Mouse (Mus musculus) embryonic facial prominence, embryonic 11.5 days (tissue): ENCODE data around the gene Rxfp3. TPM values are rescaled to one million over a fixed set of nuclear protein-coding genes. Genes with fewer than 3 reads are reported as not detected.
"Not testable (repeated sequence)": the region's sequence is repeated elsewhere in the genome, so short reads cannot be mapped to it uniquely, and the experiment has no call there.

Experiments
- ATAC-seq: fragments of 200-750 bp; cut with Nextera tagmentation; replicated peaks from 2 replicates; pipeline ENCODE4 v1.8.0; 2017; ENCODE audit warnings: low read depth; ENCODE audit not compliant: insufficient number of reproducible peaks, low FRiP score, low TSS enrichment
- DNase-seq: peaks from one replicate; pipeline ENCODE4 v3.0.0-alpha.2; 2015; ENCODE audit warnings: low spot score
- H3K27ac ChIP-seq: fragments of 300-500 bp; sonication (generic); replicated peaks from 2 replicates; pipeline ENCODE4 v1.5.1; 2014; ENCODE audit warnings: mild to moderate bottlenecking, low read depth, low read length, control low read depth
- H3K27me3 ChIP-seq: fragments of 300-500 bp; sonication (generic); 2 replicates; pipeline ENCODE4 v1.6.1; 2014; ENCODE audit warnings: mild to moderate bottlenecking, low read length, moderate library complexity, mixed read lengths; ENCODE audit not compliant: control insufficient read depth, insufficient read depth
- H3K36me3 ChIP-seq: fragments of 300-500 bp; sonication (generic); replicated peaks from 2 replicates; pipeline ENCODE4 v1.6.1; 2014; ENCODE audit warnings: low read depth, mild to moderate bottlenecking, low read length, moderate library complexity, mixed read lengths; ENCODE audit not compliant: control insufficient read depth, insufficient read depth
- H3K4me1 ChIP-seq: fragments of 300-500 bp; sonication (generic); 2 replicates; pipeline ENCODE4 v1.6.1; 2014; ENCODE audit warnings: low read length, mixed read lengths; ENCODE audit not compliant: control insufficient read depth, insufficient read depth
- H3K4me2 ChIP-seq: fragments of 300-500 bp; sonication (generic); 2 replicates; pipeline ENCODE4 v1.6.1; 2014; ENCODE audit warnings: low read depth, mild to moderate bottlenecking, control low read depth, low read length, moderate library complexity
- H3K4me3 ChIP-seq: fragments of 300-500 bp; sonication (generic); 2 replicates; pipeline ENCODE4 v1.5.1; 2014; ENCODE audit warnings: low read depth, low read length, control low read depth
- H3K9ac ChIP-seq: fragments of 300-500 bp; sonication (generic); replicated peaks from 2 replicates; pipeline ENCODE4 v1.6.1; 2014; ENCODE audit warnings: mild to moderate bottlenecking, control low read depth, low read length
- H3K9me3 ChIP-seq: fragments of 300-500 bp; sonication (generic); replicated peaks from 2 replicates; pipeline ENCODE4 v1.6.1; 2016; ENCODE audit warnings: mild to moderate bottlenecking, low read length, inconsistent platforms, mixed read lengths; ENCODE audit not compliant: control insufficient read depth
- WGBS: fragments of 180-500 bp; shearing (Covaris S2); extraction: QIAGEN DNeasy Blood & Tissue Kit; methylation state at CpG from one replicate; pipeline ENCODE4 v1.1.7; 2014; 5-methylcytosine and 5-hydroxymethylcytosine counted together
- polyA plus RNA-seq: library from polyadenylated mRNA; unstranded; fragments of >200 nt; fragmentation: Nextera tagmentation; extraction: Ambion mirVana; gene quantifications from 2 replicates; pipeline ENCODE4 v1.2.1, GENCODE M21; 2014

Gene Rxfp3
- polyA plus RNA-seq, 1 experiment from 2014 or later, result 1.3 TPM

DNA sequence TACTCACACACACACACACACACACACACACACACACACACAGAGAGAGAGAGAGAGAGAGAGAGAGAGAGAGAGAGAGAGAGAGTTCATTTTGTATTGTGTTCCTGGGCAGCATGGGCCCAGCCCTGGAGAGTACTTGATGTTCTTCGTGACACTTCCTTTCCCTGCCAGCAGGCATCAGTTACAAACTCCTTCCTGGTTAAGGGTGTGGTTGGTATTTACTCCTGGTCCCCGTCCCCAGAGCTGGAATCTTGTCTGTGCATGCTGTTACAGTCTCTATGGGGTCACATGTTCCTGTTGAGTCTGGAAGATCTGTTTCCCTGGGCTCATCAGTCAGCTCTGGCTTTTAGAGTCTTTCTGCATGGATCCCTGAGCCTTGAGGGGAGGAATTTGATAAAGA lies 47.4 kb downstream of the Rxfp3 start:
- Histone ChIP-seq H3K4me2 (no peak overlapping the region), H3K27ac (no peak overlapping the region), H3K4me1 (no peaks in the 10 kb centered on the region), H3K9ac (no peak overlapping the region), H3K9me3 (no peaks in the 10 kb centered on the region), H3K4me3 (no peak overlapping the region), H3K36me3 (no peaks in the 10 kb centered on the region), H3K27me3 (no peaks in the 10 kb centered on the region)
- ATAC-seq (no peak), DNase-seq (no peak)
- WGBS, result 49% methylated on average over 2 of the region's 2 CpGs

DNA sequence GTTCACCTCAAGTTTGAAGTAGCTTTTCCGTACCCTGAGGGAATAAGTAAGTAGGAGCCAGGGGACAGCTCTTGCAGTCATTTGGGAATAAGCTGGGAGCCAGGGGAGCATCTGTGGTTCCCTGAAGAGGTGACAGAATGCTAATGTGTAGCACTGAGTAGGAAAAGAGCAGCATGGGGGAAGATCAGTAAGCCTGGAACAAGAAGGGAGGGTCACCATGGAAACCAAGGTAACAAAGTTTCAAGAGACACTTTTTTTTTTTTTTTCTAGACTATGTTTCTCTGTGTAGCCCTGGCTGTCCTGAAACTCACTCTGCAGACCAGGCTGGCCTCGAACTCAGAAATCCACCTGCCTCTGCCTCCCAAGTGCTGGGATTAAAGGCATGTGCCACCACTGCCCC lies 51.3 kb downstream of the Rxfp3 start:
- not testable (repeated sequence) for H3K27ac ChIP-seq, H3K4me1 ChIP-seq, H3K9me3 ChIP-seq, H3K9ac ChIP-seq, H3K4me2 ChIP-seq, H3K4me3 ChIP-seq, H3K36me3 ChIP-seq, H3K27me3 ChIP-seq, DNase-seq, ATAC-seq
- WGBS, result 74% methylated on average over 2 of the region's 2 CpGs

DNA sequence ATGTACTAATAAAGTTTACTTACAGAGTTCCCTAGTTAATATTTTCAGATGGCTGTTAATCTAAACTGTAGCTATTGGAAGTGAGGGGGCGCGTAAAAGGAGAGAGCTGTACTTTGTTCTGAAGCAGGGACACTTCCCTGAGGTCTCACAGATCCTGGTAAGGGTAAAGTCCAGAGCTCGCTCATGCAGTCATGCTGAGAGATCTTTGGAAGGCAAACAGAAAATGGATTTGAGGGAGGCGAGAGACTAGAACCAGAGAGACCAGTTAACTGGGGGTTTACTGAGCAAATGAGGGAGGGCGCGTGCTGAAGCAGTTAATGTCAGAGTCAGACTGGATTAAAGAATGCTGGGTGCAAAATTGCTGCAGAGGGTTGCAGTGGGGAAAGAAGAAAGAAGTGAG lies 52.0 kb downstream of the Rxfp3 start:
- Histone ChIP-seq H3K36me3 (no peaks in the 10 kb centered on the region), H3K27me3 (no peaks in the 10 kb centered on the region), H3K9ac (no peak overlapping the region), H3K4me2 (no peak overlapping the region), H3K27ac (no peak overlapping the region), H3K4me1 (no peaks in the 10 kb centered on the region; the same call in 1 of the 2 replicates), H3K9me3 (no peaks in the 10 kb centered on the region), H3K4me3 (no peak overlapping the region)
- WGBS, result 81% methylated on average over 6 of the region's 6 CpGs
- DNase-seq, result no peak
- ATAC-seq, result no peak

Other genes with a start within 250 kb of the Rxfp3 start
- gene C1qtnf3, start 85.7 kb downstream of the Rxfp3 start, polyA plus RNA-seq, result 1.2 and 4.0 TPM in 2 replicates
- gene Amacr, start 56.2 kb downstream of the Rxfp3 start, polyA plus RNA-seq, result 15.5 and 18.2 TPM in 2 replicates
- 0.46 and 1.6 TPM in 2 replicates for gene Slc45a2, start 37.3 kb downstream of the Rxfp3 start, polyA plus RNA-seq
- gene Adamts12, start 26.8 kb upstream of the Rxfp3 start, polyA plus RNA-seq, result 1.7 and 2.0 TPM in 2 replicates